Mouse (Mus musculus) CD8-positive naive resting alpha-beta T cell, adult 2 months (primary cell): ENCODE data around the gene Gm20911.
"Not testable (repeated sequence)": the region's sequence is repeated elsewhere in the genome, so short reads cannot be mapped to it uniquely, and the experiment has no call there.

Source experiments
- DNase-seq, 2 experiments: peaks; one replicate each; pipeline ENCODE4 v3.0.0; 2022; ENCODE audit warnings: low read depth in 2 of 2, low spot score in 2 of 2

Gene Gm20911

DNA sequence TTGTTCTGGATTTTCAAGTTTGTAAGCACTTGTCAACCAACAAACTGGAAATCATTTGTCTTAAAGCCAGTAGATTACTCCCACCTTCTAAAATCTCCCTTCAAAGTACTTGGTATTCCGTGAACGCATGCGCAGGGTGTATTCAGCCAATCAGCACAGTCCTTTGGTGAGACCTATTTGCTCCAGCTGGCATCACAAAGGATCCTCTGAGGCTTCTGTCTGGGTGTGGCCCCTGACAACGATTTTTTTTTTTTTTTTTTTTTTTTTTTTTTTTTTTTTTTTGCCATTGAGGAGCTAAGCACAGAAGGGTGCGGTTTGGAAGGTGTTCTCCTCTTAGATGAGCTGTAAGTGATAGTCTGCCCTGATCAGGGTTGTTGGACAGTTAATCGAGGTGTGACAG, at the start of gene Gm20911:
TSS of gene Gm20911 (plus strand) at position 301 of the 400 bp plus-strand sequence.
- not testable (repeated sequence) for DNase-seq
